Mouse (Mus musculus) lung, postnatal 0 days (tissue): ENCODE data around the gene Rdh5. TPM values are rescaled to one million over a fixed set of nuclear protein-coding genes. Genes with fewer than 3 reads are reported as not detected.
A peak's percentile ranks its signal among the peaks of the same experiment; 100 is the strongest.

Source experiments
- ATAC-seq: fragments of 200-750 bp; cut with Nextera tagmentation; 2 replicates; pipeline ENCODE4 v1.8.0; 2017; ENCODE audit warnings: moderate library complexity
- DNase-seq: peaks from one replicate; pipeline ENCODE4 v3.0.0-alpha.2; 2016; ENCODE audit warnings: low spot score
- H3K27ac ChIP-seq: fragments of 300-500 bp; sonication (generic); 2 replicates; pipeline ENCODE4 v1.5.1; 2014; ENCODE audit warnings: antibody characterized with exemption, mild to moderate bottlenecking, low read length, mixed read lengths
- H3K27me3 ChIP-seq: fragments of 300-500 bp; sonication (generic); replicated peaks from 2 replicates; pipeline ENCODE4 v1.6.1; 2014; ENCODE audit warnings: low read length, mixed read lengths; ENCODE audit not compliant: insufficient read depth
- H3K36me3 ChIP-seq: fragments of 300-500 bp; sonication (generic); 2 replicates; pipeline ENCODE4 v1.6.1; 2014; ENCODE audit warnings: low read length, mixed read lengths; ENCODE audit not compliant: insufficient read depth
- H3K4me1 ChIP-seq: fragments of 300-500 bp; sonication (generic); 2 replicates; pipeline ENCODE4 v1.6.1; 2014; ENCODE audit warnings: antibody characterized with exemption, low read depth, low read length, mixed read lengths; ENCODE audit not compliant: insufficient read depth
- H3K4me2 ChIP-seq: fragments of 300-500 bp; sonication (generic); replicated peaks from 2 replicates; pipeline ENCODE4 v1.6.1; 2014; ENCODE audit warnings: low read depth, mild to moderate bottlenecking, low read length, moderate library complexity, mixed read lengths
- H3K4me3 ChIP-seq: fragments of 300-500 bp; sonication (generic); 2 replicates; pipeline ENCODE4 v1.5.1; 2014; ENCODE audit warnings: low read depth, low read length
- H3K9ac ChIP-seq: fragments of 300-500 bp; sonication (generic); replicated peaks from 2 replicates; pipeline ENCODE4 v1.6.1; 2014; ENCODE audit warnings: low read depth, mild to moderate bottlenecking
- H3K9me3 ChIP-seq: fragments of 300-500 bp; sonication (generic); 2 replicates; pipeline ENCODE4 v1.6.1; 2016; ENCODE audit warnings: low read length, mixed read lengths
- CTCF ChIP-seq: IDR thresholded peaks from 2 replicates; pipeline ENCODE4 v1.5.1; 2016; ENCODE audit warnings: antibody characterized with exemption, mild to moderate bottlenecking
- EP300 ChIP-seq: IDR thresholded peaks from 2 replicates; pipeline ENCODE4 v1.6.1; 2016; ENCODE audit warnings: antibody characterized with exemption, mild to moderate bottlenecking, control low read depth
- WGBS: fragments of 180-500 bp; shearing (Covaris S2); extraction: QIAGEN DNeasy Blood & Tissue Kit; methylation state at CpG from one replicate; pipeline ENCODE4 v1.1.7; 2014; 5-methylcytosine and 5-hydroxymethylcytosine counted together
- polyA plus RNA-seq: library from polyadenylated mRNA; unstranded; fragments of >200 nt; fragmentation: Nextera tagmentation; extraction: Ambion mirVana; gene quantifications from 2 replicates; pipeline ENCODE4 v1.2.1, GENCODE M21; 2015

The Rdh5 gene
- polyA plus RNA-seq, 1 experiment from 2014 or later, result 13.2 TPM

- no peak overlapping the region for H3K27ac ChIP-seq
- H3K4me3 ChIP-seq, result no peak overlapping the region
- ATAC-seq (no peak), DNase-seq (no peak)
- no peaks in the 10 kb centered on the region for H3K36me3 ChIP-seq
- no peak overlapping the region for H3K9ac ChIP-seq
- H3K4me2 ChIP-seq, result no peak overlapping the region
- H3K4me1 ChIP-seq, result no peaks in the 10 kb centered on the region
- TF ChIP-seq EP300 (no peak), CTCF (no peak)
- no peaks in the 10 kb centered on the region for H3K27me3 ChIP-seq
- WGBS, result 65% methylated on average over 4 of the region's 4 CpGs
- no peaks in the 10 kb centered on the region for H3K9me3 ChIP-seq
Observed at GRCm38 (mm10) chr10:128960142-128960541, 37.5 kb upstream of the Rdh5 start.

GRCm38 (mm10) chr10:128958340-128958739 lies 35.7 kb upstream of the Rdh5 start:
- Histone ChIP-seq H3K4me1 (no peaks in the 10 kb centered on the region), H3K4me3 (no peak overlapping the region), H3K9me3 (no peaks in the 10 kb centered on the region), H3K27me3 (no peaks in the 10 kb centered on the region), H3K36me3 (no peaks in the 10 kb centered on the region), H3K27ac (no peak overlapping the region), H3K4me2 (no peak overlapping the region), H3K9ac (no peak overlapping the region)
- ATAC-seq, result no peak
- WGBS, result 73% methylated on average over 10 of the region's 10 CpGs
- DNase-seq, result no peak
- TF ChIP-seq EP300 (no peak), CTCF (no peak)

- no peak overlapping the region for H3K4me2 ChIP-seq
- H3K36me3 ChIP-seq, result no peaks in the 10 kb centered on the region
- H3K4me3 ChIP-seq, result no peak overlapping the region
- no peaks in the 10 kb centered on the region for H3K4me1 ChIP-seq
- H3K27me3 ChIP-seq, result no peaks in the 10 kb centered on the region
- H3K9ac ChIP-seq, result no peak overlapping the region
- no peak for DNase-seq
- no peak overlapping the region for H3K27ac ChIP-seq
- no peaks in the 10 kb centered on the region for H3K9me3 ChIP-seq
- 42% methylated on average over 14 of the region's 16 CpGs for WGBS
- no peak for TF ChIP-seq CTCF
- TF ChIP-seq EP300, result no peak
- no peak for ATAC-seq
Observed at GRCm38 (mm10) chr10:128950208-128950887, 27.7 kb upstream of the Rdh5 start.

- Histone ChIP-seq H3K4me1 (no peaks in the 10 kb centered on the region), H3K9ac (no peak overlapping the region), H3K4me3 (no peak overlapping the region), H3K36me3 (no peaks in the 10 kb centered on the region), H3K27me3 (no peaks in the 10 kb centered on the region), H3K9me3 (no peaks in the 10 kb centered on the region), H3K4me2 (no peak overlapping the region), H3K27ac (no peak overlapping the region)
- WGBS, result 80% methylated on average over 4 of the region's 4 CpGs
- no peak for TF ChIP-seq EP300
- DNase-seq (no peak), ATAC-seq (no peak)
Observed at GRCm38 (mm10) chr10:128947496-128947895, 24.8 kb upstream of the Rdh5 start.

- Histone ChIP-seq H3K4me1 (no peaks in the 10 kb centered on the region), H3K9ac (no peak overlapping the region), H3K27ac (no peak overlapping the region), H3K27me3 (no peaks in the 10 kb centered on the region), H3K9me3 (no peaks in the 10 kb centered on the region), H3K36me3 (no peaks in the 10 kb centered on the region), H3K4me2 (no peak overlapping the region), H3K4me3 (no peak overlapping the region)
- 22% methylated on average over 3 of the region's 3 CpGs for WGBS
- peak; percentile 83 for TF ChIP-seq CTCF
- no peak for TF ChIP-seq EP300
- ATAC-seq (peak; percentile 60), DNase-seq (peak; percentile 44)
Observed at GRCm38 (mm10) chr10:128945675-128946074, 23.0 kb upstream of the Rdh5 start.

GRCm38 (mm10) chr10:128940475-128941061 lies 17.9 kb upstream of the Rdh5 start:
- ATAC-seq, result no peak
- 0 out of 2 replicates have a peak, but pooled peaks cover 5% of the 10 kb centered on the region for H3K4me1 ChIP-seq
- no peak for TF ChIP-seq EP300
- no peak for TF ChIP-seq CTCF
- no peaks in the 10 kb centered on the region for H3K9me3 ChIP-seq
- WGBS, result 75% methylated on average over 10 of the region's 10 CpGs
- H3K27ac ChIP-seq, result no peak overlapping the region
- H3K4me2 ChIP-seq, result no peak overlapping the region
- no peak for DNase-seq
- H3K27me3 ChIP-seq, result no peaks in the 10 kb centered on the region
- H3K9ac ChIP-seq, result no peak overlapping the region
- H3K36me3 ChIP-seq, result no peaks in the 10 kb centered on the region
- no peak overlapping the region for H3K4me3 ChIP-seq
